Mouse (Mus musculus) heart, postnatal 0 days (tissue): ENCODE measurements around the gene Engase. TPM values are rescaled to one million over a fixed set of nuclear protein-coding genes. Genes with fewer than 3 reads are reported as not detected.

Experiments used
- ATAC-seq: fragments of 200-750 bp; cut with Nextera tagmentation; 2 replicates; pipeline ENCODE4 v1.8.0; 2017; ENCODE audit warnings: low read depth, moderate number of reproducible peaks, moderate library complexity; ENCODE audit not compliant: insufficient read depth
- DNase-seq: peaks from one replicate; pipeline ENCODE4 v3.0.0-alpha.2; 2016; ENCODE audit warnings: low spot score
- H3K27ac ChIP-seq: fragments of 300-500 bp; sonication (generic); 2 replicates; pipeline ENCODE4 v1.5.1; 2014; ENCODE audit warnings: low read depth, mild to moderate bottlenecking
- H3K27me3 ChIP-seq: fragments of 300-500 bp; sonication (generic); 2 replicates; pipeline ENCODE4 v1.6.1; 2014; ENCODE audit warnings: low read length, mixed read lengths; ENCODE audit not compliant: control insufficient read depth, insufficient read depth
- H3K36me3 ChIP-seq: fragments of 300-500 bp; sonication (generic); replicated peaks from 2 replicates; pipeline ENCODE4 v1.6.1; 2014; ENCODE audit warnings: low read length, mixed read lengths; ENCODE audit not compliant: control insufficient read depth, insufficient read depth
- H3K4me1 ChIP-seq: fragments of 300-500 bp; sonication (generic); 2 replicates; pipeline ENCODE4 v1.6.1; 2014; ENCODE audit warnings: antibody characterized with exemption; ENCODE audit not compliant: control insufficient read depth, insufficient read depth
- H3K4me2 ChIP-seq: fragments of 300-500 bp; sonication (generic); 2 replicates; pipeline ENCODE4 v1.6.1; 2014; ENCODE audit warnings: low read depth, mild to moderate bottlenecking, low read length, moderate library complexity
- H3K4me3 ChIP-seq: fragments of 300-500 bp; sonication (generic); 2 replicates; pipeline ENCODE4 v1.5.1; 2014; ENCODE audit warnings: low read depth, low read length
- H3K9ac ChIP-seq: fragments of 300-500 bp; sonication (generic); replicated peaks from 2 replicates; pipeline ENCODE4 v1.6.1; 2014; ENCODE audit warnings: low read depth, low read length, mixed read lengths
- H3K9me3 ChIP-seq: fragments of 300-500 bp; sonication (generic); replicated peaks from 2 replicates; pipeline ENCODE4 v1.6.1; 2016; ENCODE audit warnings: low read length; ENCODE audit not compliant: control insufficient read depth
- CTCF ChIP-seq: IDR thresholded peaks from 2 replicates; pipeline ENCODE4 v1.5.1; 2016; ENCODE audit warnings: antibody characterized with exemption, control low read depth, low read depth
- EP300 ChIP-seq: IDR thresholded peaks from 2 replicates; pipeline ENCODE4 v1.6.1; 2016; ENCODE audit warnings: antibody characterized with exemption, low read depth
- WGBS: fragments of 180-500 bp; shearing (Covaris S2); extraction: QIAGEN DNeasy Blood & Tissue Kit; methylation state at CpG from one replicate; pipeline ENCODE4 v1.1.7; 2014; 5-methylcytosine and 5-hydroxymethylcytosine counted together
- polyA plus RNA-seq: library from polyadenylated mRNA; unstranded; fragments of >200 nt; fragmentation: Nextera tagmentation; extraction: Ambion mirVana; gene quantifications from 2 replicates; pipeline ENCODE4 v1.2.1, GENCODE M21; 2015
- total RNA-seq: library from RNA; depleted of rRNA; stranded (reverse); fragments of >200 nt; gene quantifications from 2 replicates; pipeline ENCODE4 v1.2.3, GENCODE M21; 2014; ENCODE audit warnings: low replicate concordance

The Engase gene
- total and polyA plus RNA-seq, 2 experiments from 2014 or later, result 3.0 to 12.0 TPM

DNA sequence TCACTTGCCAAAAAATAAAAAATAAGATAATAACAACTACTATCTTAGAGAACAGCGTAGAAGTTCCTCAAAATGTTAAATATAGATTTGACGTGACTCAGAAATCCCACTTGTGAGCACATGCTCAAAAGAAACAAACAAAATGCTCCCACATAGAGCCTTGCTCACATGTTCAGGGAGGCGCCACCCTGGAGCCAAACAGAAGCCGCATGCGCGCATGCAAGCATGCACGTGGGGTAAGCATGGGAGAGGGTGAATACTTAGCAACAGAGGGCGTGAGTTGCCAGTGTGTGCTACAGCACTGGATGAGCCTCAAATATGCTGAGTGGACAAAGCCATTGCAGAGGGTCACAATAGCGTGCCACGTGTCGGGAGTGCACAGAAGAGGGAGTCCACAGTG lies 19.7 kb upstream of the Engase start:
- H3K4me3 ChIP-seq, result no peak overlapping the region
- H3K9me3 ChIP-seq, result 0 out of 2 replicates have a peak, but pooled peaks cover 6% of the 10 kb centered on the region
- no peak for ATAC-seq
- WGBS, result 61% methylated on average over 11 of the region's 11 CpGs
- no peaks in the 10 kb centered on the region for H3K27me3 ChIP-seq
- H3K36me3 ChIP-seq, result no peaks in the 10 kb centered on the region
- H3K4me1 ChIP-seq, result no peaks in the 10 kb centered on the region
- no peak for DNase-seq
- H3K9ac ChIP-seq, result no peak overlapping the region
- TF ChIP-seq EP300, result no peak
- no peak overlapping the region for H3K4me2 ChIP-seq
- H3K27ac ChIP-seq, result no peak overlapping the region

DNA sequence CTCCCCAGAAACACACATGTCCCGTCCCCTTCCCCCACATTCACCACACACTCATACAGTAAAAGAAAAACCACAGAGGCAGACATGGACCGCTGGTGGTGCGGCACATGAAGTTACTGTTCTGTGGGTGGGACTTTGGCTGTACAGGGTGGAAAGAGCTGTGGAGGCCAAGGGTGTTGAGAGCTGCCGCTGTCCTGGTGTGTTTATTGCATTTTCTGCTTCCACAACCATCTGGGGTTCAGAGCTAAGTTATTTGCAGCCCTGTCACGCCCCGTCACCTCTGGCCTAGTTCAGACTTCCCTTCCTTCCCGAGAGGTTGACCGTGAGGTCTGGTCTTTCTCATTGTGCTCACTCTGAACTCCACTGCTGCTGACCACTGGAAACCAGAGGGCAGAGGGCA lies 17.6 kb upstream of the Engase start:
- no peaks in the 10 kb centered on the region for H3K4me1 ChIP-seq
- WGBS, result 20% methylated on average over 8 of the region's 8 CpGs
- peak; percentile 81 for ATAC-seq
- no peaks in the 10 kb centered on the region for H3K27me3 ChIP-seq
- no peak overlapping the region for H3K4me3 ChIP-seq
- H3K9ac ChIP-seq, result no peak overlapping the region
- H3K36me3 ChIP-seq, result no peaks in the 10 kb centered on the region
- H3K27ac ChIP-seq, result peak overlapping the region; percentile 63
- peak; percentile 72 for DNase-seq
- peak overlapping the region; percentile 7; the same call in 1 of the 2 replicates for H3K4me2 ChIP-seq
- no peak for TF ChIP-seq EP300
- TF ChIP-seq CTCF, result no peak
- H3K9me3 ChIP-seq, result 0 out of 2 replicates have a peak, but pooled peaks cover 6% of the 10 kb centered on the region

DNA sequence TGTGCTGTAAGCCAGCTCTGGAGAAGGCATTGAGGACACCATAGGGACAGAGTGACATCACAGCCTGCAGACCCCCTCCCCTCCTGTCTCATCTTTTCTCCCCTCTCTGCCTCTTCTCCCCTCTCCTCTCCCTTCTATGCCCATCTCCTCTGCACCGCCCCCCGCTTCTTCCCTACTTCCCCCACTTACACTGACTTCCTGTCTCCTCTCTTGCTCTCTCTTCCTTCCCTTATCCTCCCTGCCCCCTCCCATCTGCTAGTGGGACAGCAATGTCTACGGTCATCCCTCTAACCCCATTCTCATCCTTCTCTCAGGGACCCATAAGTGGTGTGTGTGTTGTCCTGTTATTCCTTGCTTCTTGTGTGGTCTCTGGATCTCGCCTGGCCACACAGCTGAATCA lies 17.1 kb upstream of the Engase start:
- TF ChIP-seq EP300 (no peak), CTCF (no peak)
- 0 out of 2 replicates have a peak, but pooled peaks cover 6% of the 10 kb centered on the region for H3K9me3 ChIP-seq
- H3K4me1 ChIP-seq, result no peaks in the 10 kb centered on the region
- no peak overlapping the region for H3K4me3 ChIP-seq
- H3K36me3 ChIP-seq, result no peaks in the 10 kb centered on the region
- peak overlapping the region; percentile 63 for H3K27ac ChIP-seq
- no peak for ATAC-seq
- no peaks in the 10 kb centered on the region for H3K27me3 ChIP-seq
- no peak for DNase-seq
- no peak overlapping the region for H3K4me2 ChIP-seq
- 53% methylated on average over 4 of the region's 4 CpGs for WGBS
- no peak overlapping the region for H3K9ac ChIP-seq

- H3K27me3 ChIP-seq, result no peaks in the 10 kb centered on the region
- H3K9me3 ChIP-seq, result 0 out of 2 replicates have a peak, but pooled peaks cover 6% of the 10 kb centered on the region
- no peak overlapping the region for H3K4me3 ChIP-seq
- no peak for DNase-seq
- no peak for TF ChIP-seq EP300
- TF ChIP-seq CTCF, result peak; percentile 50
- no peak overlapping the region for H3K27ac ChIP-seq
- ATAC-seq, result no peak
- WGBS, result 61% methylated on average over 6 of the region's 6 CpGs
- H3K4me2 ChIP-seq, result no peak overlapping the region
- H3K9ac ChIP-seq, result no peak overlapping the region
- no peaks in the 10 kb centered on the region for H3K4me1 ChIP-seq
- H3K36me3 ChIP-seq, result no peaks in the 10 kb centered on the region
Measured at GRCm38 (mm10) chr11:118460280-118460679, 16.3 kb upstream of the Engase start.

GRCm38 (mm10) chr11:118467441-118468035 lies 9.1 kb upstream of the Engase start:
- H3K9ac ChIP-seq, result no peak overlapping the region
- no peak overlapping the region for H3K27ac ChIP-seq
- WGBS, result 30% methylated on average over 11 of the region's 11 CpGs
- no peaks in the 10 kb centered on the region for H3K9me3 ChIP-seq
- H3K36me3 ChIP-seq, result no peaks in the 10 kb centered on the region
- no peaks in the 10 kb centered on the region for H3K27me3 ChIP-seq
- no peaks in the 10 kb centered on the region for H3K4me1 ChIP-seq
- TF ChIP-seq CTCF (no peak), EP300 (no peak)
- no peak for DNase-seq
- no peak overlapping the region for H3K4me3 ChIP-seq
- H3K4me2 ChIP-seq, result no peak overlapping the region
- ATAC-seq, result peak; percentile 8; the same call in 1 of the 2 replicates

DNA sequence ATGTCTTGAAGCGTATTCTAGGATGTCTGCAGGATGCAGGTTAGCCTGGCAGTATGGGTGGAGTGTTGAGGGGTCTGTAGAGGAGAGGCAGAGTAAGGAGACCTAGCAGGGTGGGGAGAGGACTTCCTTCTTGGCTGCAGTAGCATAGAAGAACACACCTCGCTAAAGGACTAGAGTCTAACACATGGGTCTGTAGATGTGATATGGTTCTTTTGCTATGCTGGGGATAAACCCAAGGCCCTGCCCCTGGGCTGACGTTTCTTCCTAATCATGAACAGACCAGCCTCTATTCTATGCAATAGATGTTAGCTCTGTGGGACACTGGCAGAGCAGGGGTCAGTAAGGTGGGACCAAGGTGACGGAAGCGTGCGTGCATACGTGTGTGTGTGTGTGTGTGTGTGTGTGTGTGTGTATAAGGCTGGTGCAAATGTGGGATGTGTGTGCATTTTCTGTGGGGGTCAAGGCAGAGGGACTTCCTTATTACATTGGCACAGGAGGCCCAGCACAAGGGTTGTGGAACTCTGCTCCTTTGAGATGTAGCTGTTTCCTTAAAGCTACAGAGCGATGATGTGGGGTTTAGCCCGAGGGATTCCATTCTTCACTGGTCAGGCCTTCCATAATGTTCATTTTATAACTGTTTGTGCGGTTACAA lies 7.0 kb upstream of the Engase start:
- peak overlapping the region; percentile 22; the same call in 1 of the 2 replicates for H3K27ac ChIP-seq

More for the DNA sequence above, 7.0 kb upstream of the Engase start:
- Histone ChIP-seq H3K4me3 (no peak overlapping the region), H3K9me3 (no peaks in the 10 kb centered on the region), H3K27me3 (no peaks in the 10 kb centered on the region), H3K4me2 (no peak overlapping the region), H3K4me1 (0 out of 2 replicates have a peak, but pooled peaks cover 7% of the 10 kb centered on the region), H3K9ac (no peak overlapping the region), H3K36me3 (no peaks in the 10 kb centered on the region)
- no peak for TF ChIP-seq EP300
- TF ChIP-seq CTCF, result no peak
- no peak for DNase-seq
- WGBS, result 77% methylated on average over 10 of the region's 10 CpGs
- ATAC-seq, result no peak
